Mouse (Mus musculus) heart, adult 2 months (tissue): ENCODE measurements around the gene Nos1ap. TPM values are rescaled to one million over a fixed set of nuclear protein-coding genes. Genes with fewer than 3 reads are reported as not detected.

Experiments used
- DNase-seq, 2 experiments: peaks; one replicate each; pipeline ENCODE4 v3.0.0; 2021
- H3K27ac ChIP-seq: fragments of 200-600 bp; 2 replicates; pipeline ENCODE4 v1.8.1; 2022
- H3K27me3 ChIP-seq: fragments of 200-500 bp; 2 replicates; pipeline ENCODE4 v1.6.1; 2012; ENCODE audit warnings: mild to moderate bottlenecking, low read length, inconsistent platforms, mixed read lengths; ENCODE audit not compliant: control insufficient read depth, insufficient read depth
- H3K36me3 ChIP-seq: fragments of 200-500 bp; 2 replicates; pipeline ENCODE4 v1.6.1; 2012; ENCODE audit warnings: low read length, inconsistent platforms; ENCODE audit not compliant: control insufficient read depth, insufficient read depth
- H3K4me1 ChIP-seq: fragments of 200-500 bp; 2 replicates; pipeline ENCODE4 v1.6.1; 2011; ENCODE audit warnings: low read length; ENCODE audit not compliant: control insufficient read depth, insufficient read depth
- H3K4me3 ChIP-seq: fragments of 200-600 bp; 2 replicates; pipeline ENCODE4 v1.8.1; 2022
- H3K79me2 ChIP-seq: fragments of 200-500 bp; replicated peaks from 2 replicates; pipeline ENCODE4 v1.6.1; 2012; ENCODE audit warnings: mild to moderate bottlenecking, inconsistent platforms, low read length, moderate library complexity, mixed read lengths; ENCODE audit not compliant: control insufficient read depth, insufficient read depth
- H3K9ac ChIP-seq: fragments of 200-500 bp; 2 replicates; pipeline ENCODE4 v1.6.1; 2012; ENCODE audit warnings: low read depth, mild to moderate bottlenecking, control low read depth, inconsistent platforms, low read length, mixed read lengths
- CTCF ChIP-seq: fragments of 200-600 bp; IDR thresholded peaks from 2 replicates; pipeline ENCODE4 v1.8.1; 2022; ENCODE audit warnings: antibody characterized with exemption, mild to moderate bottlenecking, moderate library complexity
- EP300 ChIP-seq: fragments of 200-500 bp; IDR thresholded peaks from 2 replicates; pipeline ENCODE4 v1.6.1; 2011; ENCODE audit warnings: low read depth, low read length, control low read depth; ENCODE audit not compliant: insufficient read depth
- POLR2A ChIP-seq: fragments of 200-500 bp; IDR thresholded peaks from 2 replicates; pipeline ENCODE4 v1.6.1; 2011; ENCODE audit warnings: mild to moderate bottlenecking, low read depth, low read length, control low read depth; ENCODE audit not compliant: insufficient read depth
- WGBS: fragments of 180-500 bp; shearing (Covaris S2); methylation state at CpG from one replicate; pipeline ENCODE4 v1.1.7; 2018; 5-methylcytosine and 5-hydroxymethylcytosine counted together
- intact Hi-C: fragments of 180-260 bp; cut with DNase I; formaldehyde crosslinking; loops from one replicate; pipeline ENCODE4 v1.15.1; 2025
- polyA plus RNA-seq: library from polyadenylated mRNA; depleted of rRNA; stranded (reverse); fragments of >200 nt; gene quantifications from 2 replicates; pipeline ENCODE4 v1.2.3, GENCODE M21; 2012; rRNA removed
- total RNA-seq, 2 experiments: library from RNA; stranded (reverse); gene quantifications; 2 replicates each; pipeline ENCODE4 v1.2.3; 2021

Gene Nos1ap
- total and polyA plus RNA-seq, 3 experiments: 11.5 to 24.0 (median 22.0) TPM

DNA sequence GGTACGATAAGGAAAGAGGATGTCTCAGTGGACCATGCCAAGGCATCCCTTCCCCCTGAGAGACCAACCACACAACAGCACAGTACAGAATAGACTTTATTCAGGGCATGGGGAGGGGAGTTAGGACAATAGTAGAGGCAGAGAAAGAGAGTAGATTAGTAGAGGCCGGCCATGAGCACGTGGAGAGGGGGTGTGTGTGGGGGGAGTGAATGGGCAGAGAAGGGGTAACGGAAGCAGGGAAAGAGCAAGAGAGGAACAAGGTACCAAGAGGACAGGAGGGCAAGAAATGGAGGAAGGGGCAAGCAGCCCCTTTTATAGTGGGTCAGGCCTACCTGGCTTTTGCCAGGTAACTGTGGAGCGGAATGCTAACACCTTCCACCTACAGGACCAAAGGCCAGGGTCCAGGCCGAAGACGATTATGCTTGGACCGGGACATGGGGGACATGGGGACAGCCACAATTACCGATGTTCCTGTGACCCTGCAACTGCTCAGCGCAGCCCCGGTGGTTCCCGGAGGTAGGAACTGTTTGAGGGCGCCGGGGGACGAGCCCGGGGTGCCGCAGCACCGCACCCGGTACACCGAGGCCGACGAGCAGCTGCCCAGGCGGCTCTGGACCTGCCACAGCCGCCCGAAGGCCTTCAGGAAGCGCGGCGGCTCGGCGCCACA lies 334.6 kb downstream of the Nos1ap start:
- intact Hi-C loops: no loop called here
- WGBS: 24% methylated on average over 30 of the region's 30 CpGs
- Histone ChIP-seq H3K4me3 (peak overlapping the region; percentile 69), H3K36me3 (no peaks in the 10 kb centered on the region), H3K9ac (peak overlapping the region; percentile 95), H3K4me1 (no peaks in the 10 kb centered on the region), H3K79me2 (no peaks in the 10 kb centered on the region), H3K27ac (peak overlapping the region; percentile 66), H3K27me3 (no peaks in the 10 kb centered on the region)
- no peak for DNase-seq
- TF ChIP-seq CTCF: no peak
- TF ChIP-seq EP300: no peak
- no peak for TF ChIP-seq POLR2A

Other genes starting within 250 kb of the Nos1ap start
- gene Olfml2b, start 54.7 kb upstream of the Nos1ap start, total RNA-seq: 10 to 100 TPM; 11.1 to 18.0 TPM
- 15.4 and 34.0 TPM in 2 replicates for gene Olfml2b, start 54.7 kb upstream of the Nos1ap start, polyA plus RNA-seq